Mouse (Mus musculus): ENCODE results near the gene Txnrd3.

DNA sequence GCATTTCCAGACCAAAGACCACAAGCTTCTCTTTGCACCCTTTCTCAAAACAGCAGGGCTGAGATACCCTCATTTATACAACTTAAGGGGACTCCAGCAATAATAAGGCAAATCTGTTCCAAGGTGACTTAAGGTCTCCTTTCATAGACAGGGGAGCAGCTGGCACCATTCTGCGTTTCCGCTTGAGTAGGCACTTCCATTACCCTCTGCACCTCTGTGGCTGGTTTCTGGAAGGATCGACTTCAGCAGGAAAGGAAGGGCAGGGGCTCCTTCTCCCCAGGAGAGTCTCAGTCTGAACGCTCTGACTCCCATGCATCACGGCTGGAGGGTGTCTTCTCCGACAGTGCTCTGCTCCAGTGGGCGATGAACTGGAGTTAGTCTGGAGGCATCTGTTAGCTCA is 10.7 kb upstream of the Txnrd3 start:
- TF ChIP-seq CTCF (IDR thresholded peaks at IDR 0.05; ENCODE audit: low read depth) (no peak), EP300 (optimal IDR thresholded peaks at IDR 0.05) (no peak)

Data from stomach, postnatal 0 days (tissue).